Mouse (Mus musculus) spleen, adult 2 months (tissue): Measurements from ENCODE around the gene Sp4. TPM values are rescaled to one million over a fixed set of nuclear protein-coding genes. Genes with fewer than 3 reads are reported as not detected.

Experiments
- DNase-seq, 2 experiments: peaks; one replicate each; pipeline versions ENCODE4 v3.0.0 to v3.0.0-alpha.2; 2012 to 2021; ENCODE audit warnings: low spot score in 2 of 2, low read depth in 1 of 2
- H3K27ac ChIP-seq: fragments of 200-500 bp; 2 replicates; pipeline ENCODE4 v1.5.1; 2012; ENCODE audit warnings: low read length, inconsistent platforms; ENCODE audit not compliant: insufficient read depth
- H3K27me3 ChIP-seq: fragments of 200-500 bp; 2 replicates; pipeline ENCODE4 v1.6.1; 2012; ENCODE audit warnings: mild to moderate bottlenecking, moderate library complexity, low read length, inconsistent platforms; ENCODE audit not compliant: control insufficient read depth, insufficient read depth
- H3K36me3 ChIP-seq: fragments of 200-500 bp; 2 replicates; pipeline ENCODE4 v1.6.1; 2012; ENCODE audit warnings: mild to moderate bottlenecking, low read length, inconsistent platforms; ENCODE audit not compliant: control insufficient read depth, insufficient read depth
- H3K4me1 ChIP-seq: fragments of 200-500 bp; 2 replicates; pipeline ENCODE4 v1.6.1; 2011; ENCODE audit warnings: inconsistent platforms; ENCODE audit not compliant: control insufficient read depth, insufficient read depth, insufficient read length
- H3K4me3 ChIP-seq: fragments of 200-500 bp; 2 replicates; pipeline ENCODE4 v1.5.1; 2011; ENCODE audit warnings: mild to moderate bottlenecking, inconsistent platforms; ENCODE audit not compliant: insufficient read depth, insufficient read length; ENCODE audit errors: extremely low read depth
- CTCF ChIP-seq: fragments of 200-500 bp; IDR thresholded peaks from 2 replicates; pipeline ENCODE4 v1.5.1; 2011; ENCODE audit warnings: mild to moderate bottlenecking, inconsistent platforms; ENCODE audit not compliant: insufficient read depth, insufficient read length, insufficient replicate concordance; ENCODE audit errors: extremely low read depth
- POLR2A ChIP-seq: fragments of 200-500 bp; IDR thresholded peaks from 2 replicates; pipeline ENCODE4 v1.6.1; 2011; ENCODE audit warnings: low read depth, low read length, inconsistent platforms
- WGBS: fragments of 180-500 bp; shearing (Covaris S2); methylation state at CpG from one replicate; pipeline ENCODE4 v1.1.7; 2018; 5-methylcytosine and 5-hydroxymethylcytosine counted together
- polyA plus RNA-seq: library from polyadenylated mRNA; depleted of rRNA; stranded (reverse); fragments of >200 nt; gene quantifications from 2 replicates; pipeline ENCODE4 v1.2.3, GENCODE M21; 2012

Sp4 gene
- polyA plus RNA-seq, 1 experiment, result 7.7 TPM

GRCm38 (mm10) chr12:118281961-118282360 lies 19.3 kb downstream of the Sp4 start:
- no peaks in the 10 kb centered on the region; the same call in none of the 2 replicates for H3K4me1 ChIP-seq
- no peak for DNase-seq
- H3K36me3 ChIP-seq, result no peaks in the 10 kb centered on the region
- H3K4me3 ChIP-seq, result no peak overlapping the region
- 85% methylated on average over 1 of the region's 1 CpGs for WGBS
- no peaks in the 10 kb centered on the region for H3K27me3 ChIP-seq
- H3K27ac ChIP-seq, result no peak overlapping the region
- TF ChIP-seq CTCF (no peak), POLR2A (no peak)

- H3K4me3 ChIP-seq, result no peak overlapping the region
- DNase-seq, result no peak
- H3K36me3 ChIP-seq, result no peaks in the 10 kb centered on the region
- no peak overlapping the region for H3K27ac ChIP-seq
- H3K27me3 ChIP-seq, result no peaks in the 10 kb centered on the region
- H3K4me1 ChIP-seq, result no peaks in the 10 kb centered on the region
- WGBS, result 89% methylated on average over 5 of the region's 5 CpGs
- TF ChIP-seq POLR2A (no peak), CTCF (no peak)
Measured at GRCm38 (mm10) chr12:118276385-118276784, 24.9 kb downstream of the Sp4 start.

DNA sequence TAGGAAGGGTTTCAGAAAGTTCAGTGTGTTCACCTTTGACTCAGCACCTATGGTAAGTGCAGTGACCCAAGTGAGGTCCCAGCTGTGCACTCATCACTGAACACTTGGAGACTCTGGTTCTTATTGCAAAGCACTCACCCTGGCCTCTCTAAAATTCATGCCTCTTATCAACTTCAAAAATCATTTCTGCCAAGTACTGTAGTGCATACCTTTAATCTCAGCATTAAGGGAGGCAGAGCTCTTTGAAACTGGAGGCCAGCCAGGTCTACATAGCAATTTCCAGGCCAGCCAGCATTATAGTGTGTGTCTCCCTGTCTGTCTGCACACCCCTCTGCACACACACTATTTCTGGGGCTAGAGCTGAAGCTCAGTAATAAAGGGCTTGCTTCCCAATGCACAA lies 36.3 kb downstream of the Sp4 start:
- Histone ChIP-seq H3K4me3 (no peak overlapping the region), H3K4me1 (no peaks in the 10 kb centered on the region), H3K27me3 (no peaks in the 10 kb centered on the region), H3K27ac (no peak overlapping the region), H3K36me3 (peaks cover 9% of the 10 kb centered on the region)
- TF ChIP-seq POLR2A (no peak), CTCF (no peak)
- DNase-seq, result no peak

DNA sequence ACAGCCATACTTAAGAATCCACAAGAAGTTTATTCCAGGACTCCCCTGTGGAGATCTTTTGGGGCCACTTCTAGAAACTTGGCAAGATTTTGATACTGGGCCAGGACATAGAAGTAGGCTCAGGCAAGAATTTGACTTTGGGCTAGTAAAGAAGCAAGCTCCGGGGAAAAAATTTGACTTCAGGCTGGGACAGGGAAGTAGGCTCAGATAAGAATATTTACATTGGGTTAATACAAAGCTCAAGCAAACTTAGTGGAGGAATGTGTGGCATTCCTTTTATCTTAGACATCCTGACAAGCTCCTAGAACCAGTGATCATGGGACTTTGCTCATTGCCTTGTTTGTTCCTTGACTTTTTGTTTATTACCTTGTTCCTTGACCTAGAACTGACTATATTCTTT lies 37.4 kb downstream of the Sp4 start:
- no peaks in the 10 kb centered on the region for H3K27me3 ChIP-seq
- 89% methylated on average over 1 of the region's 1 CpGs for WGBS
- TF ChIP-seq POLR2A (no peak), CTCF (no peak)
- peaks cover 7% of the 10 kb centered on the region for H3K36me3 ChIP-seq
- no peak overlapping the region for H3K27ac ChIP-seq
- no peak for DNase-seq
- H3K4me3 ChIP-seq, result no peak overlapping the region
- H3K4me1 ChIP-seq, result no peaks in the 10 kb centered on the region

DNA sequence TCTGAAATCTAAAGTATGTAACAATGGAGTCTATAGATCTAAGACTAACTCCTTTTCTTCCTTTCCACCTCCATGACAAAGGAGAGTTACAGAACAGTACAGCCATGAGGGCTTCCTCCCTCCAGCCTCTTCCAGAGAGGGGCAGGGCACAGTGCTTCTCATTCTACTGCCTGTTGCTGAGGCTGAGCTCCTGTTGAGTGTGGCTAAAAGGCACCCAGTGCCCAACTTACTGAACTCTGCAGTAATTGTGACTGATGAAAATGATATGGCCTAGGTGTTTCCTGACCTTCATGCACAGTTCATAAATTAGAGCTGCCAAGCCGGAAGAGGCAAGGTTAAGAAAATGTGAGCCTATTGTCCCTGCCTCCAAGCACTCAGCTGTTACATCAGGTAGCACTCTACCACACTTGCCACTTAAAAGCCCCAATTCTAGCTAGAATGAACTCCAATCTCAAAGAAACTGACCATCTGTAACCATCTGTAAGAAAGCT lies 45.9 kb downstream of the Sp4 start:
- Histone ChIP-seq H3K4me3 (no peak overlapping the region), H3K36me3 (peaks cover 10% of the 10 kb centered on the region), H3K4me1 (no peaks in the 10 kb centered on the region), H3K27me3 (no peaks in the 10 kb centered on the region), H3K27ac (no peak overlapping the region)
- TF ChIP-seq CTCF (no peak), POLR2A (no peak)
- DNase-seq, result no peak
- WGBS, result 55% methylated on average over 1 of the region's 1 CpGs

- WGBS, result 5% methylated on average over 3 of the region's 3 CpGs
- no peaks in the 10 kb centered on the region for H3K36me3 ChIP-seq
- DNase-seq, result no peak
- H3K27me3 ChIP-seq, result no peaks in the 10 kb centered on the region
- TF ChIP-seq CTCF, result no peak
- no peak for TF ChIP-seq POLR2A
- H3K4me3 ChIP-seq, result no peak overlapping the region
- H3K27ac ChIP-seq, result no peak overlapping the region
- peaks cover 7% of the 10 kb centered on the region; the same call in 1 of the 2 replicates for H3K4me1 ChIP-seq
Measured at GRCm38 (mm10) chr12:118221182-118221581, 80.1 kb downstream of the Sp4 start.

DNA sequence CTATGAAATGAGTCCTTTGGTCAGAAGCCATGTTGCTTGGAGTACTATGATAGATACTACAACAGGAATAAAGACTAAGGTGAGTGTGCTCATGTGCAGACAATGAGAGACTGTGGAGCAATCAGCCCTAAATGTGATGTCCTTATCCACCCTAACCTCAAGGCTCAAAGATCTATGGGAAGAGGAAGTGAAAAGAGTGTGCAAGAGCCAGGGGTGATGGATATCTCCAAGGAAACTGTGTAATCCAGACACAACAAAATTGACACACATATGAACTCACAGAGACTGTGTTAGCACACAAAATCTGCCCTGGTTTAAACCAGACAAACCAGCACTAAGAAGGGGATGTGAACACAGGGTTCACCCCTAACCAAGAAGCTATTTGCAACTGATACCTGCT lies 81.2 kb downstream of the Sp4 start:
- H3K4me3 ChIP-seq, result no peak overlapping the region
- H3K27me3 ChIP-seq, result no peaks in the 10 kb centered on the region
- H3K27ac ChIP-seq, result no peak overlapping the region
- peaks cover 7% of the 10 kb centered on the region; the same call in 1 of the 2 replicates for H3K4me1 ChIP-seq
- DNase-seq, result no peak
- TF ChIP-seq CTCF (no peak), POLR2A (no peak)
- H3K36me3 ChIP-seq, result no peaks in the 10 kb centered on the region
